Mouse (Mus musculus): Measurements from ENCODE around the gene 2700081O15Rik.

DNA sequence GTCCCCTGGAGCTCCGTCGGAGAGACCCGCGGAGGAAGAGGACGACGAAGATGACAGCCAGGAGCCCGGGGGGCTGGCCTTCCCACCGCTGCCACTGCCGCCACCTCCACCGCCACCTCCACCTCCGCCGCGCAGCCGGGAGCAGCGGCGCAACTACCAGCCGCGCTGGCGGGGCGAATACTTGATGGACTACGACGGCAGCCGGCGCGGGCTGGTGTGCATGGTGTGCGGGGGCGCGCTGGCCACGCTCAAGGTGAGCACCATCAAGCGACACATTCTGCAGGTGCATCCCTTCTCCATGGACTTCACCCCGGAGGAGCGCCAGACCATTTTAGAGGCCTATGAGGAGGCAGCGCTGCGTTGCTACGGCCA, 5.2 kb downstream of the 2700081O15Rik start:
- TF ChIP-seq MYB (IDR thresholded peaks at IDR 0.05; ENCODE audit: low read depth, low read length) = no peak
- TF ChIP-seq SMC3 (IDR thresholded peaks at IDR 0.05; ENCODE audit: low read depth, low read length) = no peak
- TF ChIP-seq EP300 (IDR thresholded peaks at IDR 0.05; ENCODE audit: low read depth in 1 of 2, low read length in 2 of 2) = no peak
- no peak for TF ChIP-seq MAX (IDR thresholded peaks at IDR 0.05; ENCODE audit: low read length)
- no peak for TF ChIP-seq KAT2A (conservative IDR thresholded peaks at IDR 0.05; ENCODE audit: low read depth, low read length)
- TF ChIP-seq CTCF (IDR thresholded peaks at IDR 0.05 in 2 of 3, conservative IDR thresholded peaks at IDR 0.05 in 1 of 3; ENCODE audit: control insufficient read depth in 1 of 3, insufficient read depth in 1 of 3, low read depth in 2 of 3, low read length in 3 of 3, poor library complexity in 1 of 3, severe bottlenecking in 1 of 3) = no peak
- TF ChIP-seq ELF1 (IDR thresholded peaks at IDR 0.05; ENCODE audit: low read depth, low read length) = no peak
- no peak for TF ChIP-seq MXI1 (IDR thresholded peaks at IDR 0.05; ENCODE audit: low read depth, low read length)
- TF ChIP-seq NRF1 (IDR thresholded peaks at IDR 0.05; ENCODE audit: insufficient read depth, low read depth, low read length, poor library complexity, severe bottlenecking) = no peak
- no peak for TF ChIP-seq POLR2AphosphoS2 (IDR thresholded peaks at IDR 0.05; ENCODE audit: low read length)
- no peak for TF ChIP-seq ZKSCAN1 (IDR thresholded peaks at IDR 0.05; ENCODE audit: low read depth, low read length)
- TF ChIP-seq USF2 (IDR thresholded peaks at IDR 0.05; ENCODE audit: borderline replicate concordance in 1 of 2, insufficient read depth in 1 of 2, low read depth in 1 of 2, low read length in 2 of 2) = no peak
